Mouse (Mus musculus) naive thymus-derived CD4-positive, alpha-beta T cell, adult 2 months (primary cell): ENCODE measurements around the gene Mum1.

Experiments used
- DNase-seq: peaks from one replicate; pipeline ENCODE4 v3.0.0-alpha.2; 2011; ENCODE audit warnings: low read depth

Mum1 gene

GRCm38 (mm10) chr10:80226416-80227165, at the start of gene Mum1:
TSS of gene Mum1 (plus strand) at chr10:80226434.
- peak; percentile 98 for DNase-seq

- DNase-seq, result no peak
Measured at GRCm38 (mm10) chr10:80177441-80178279, 48.6 kb upstream of the Mum1 start.

- DNase-seq, result peak; percentile 34
Measured at GRCm38 (mm10) chr10:80179068-80180051, 46.9 kb upstream of the Mum1 start, which contains the start of gene Efna2. TSS of gene Efna2 (plus strand) at chr10:80179482.

- no peak for DNase-seq
Measured at GRCm38 (mm10) chr10:80180288-80180687, 45.9 kb upstream of the Mum1 start.

- DNase-seq, result no peak
Measured at GRCm38 (mm10) chr10:80180823-80181222, 45.4 kb upstream of the Mum1 start.

- DNase-seq, result no peak
Measured at GRCm38 (mm10) chr10:80182547-80182946, 43.7 kb upstream of the Mum1 start.

- no peak for DNase-seq
Measured at GRCm38 (mm10) chr10:80186649-80187048, 39.6 kb upstream of the Mum1 start.

GRCm38 (mm10) chr10:80187739-80188138, 38.5 kb upstream of the Mum1 start:
- DNase-seq, result no peak

- no peak for DNase-seq
Measured at GRCm38 (mm10) chr10:80188453-80189024, 37.7 kb upstream of the Mum1 start.

- DNase-seq, result no peak
Measured at GRCm38 (mm10) chr10:80189999-80190398, 36.2 kb upstream of the Mum1 start.

- DNase-seq, result peak; percentile 12
Measured at GRCm38 (mm10) chr10:80190491-80191051, 35.7 kb upstream of the Mum1 start.

GRCm38 (mm10) chr10:80193976-80194375, 32.3 kb upstream of the Mum1 start:
- no peak for DNase-seq

- no peak for DNase-seq
Measured at GRCm38 (mm10) chr10:80194441-80194840, 31.8 kb upstream of the Mum1 start.

GRCm38 (mm10) chr10:80196167-80196566, 30.1 kb upstream of the Mum1 start:
- DNase-seq, result no peak

GRCm38 (mm10) chr10:80196778-80197581, 29.3 kb upstream of the Mum1 start:
- DNase-seq, result no peak

- DNase-seq, result peak; percentile 90
Measured at GRCm38 (mm10) chr10:80199440-80200008, 26.7 kb upstream of the Mum1 start.

GRCm38 (mm10) chr10:80200485-80200884, 25.7 kb upstream of the Mum1 start:
- no peak for DNase-seq

- no peak for DNase-seq
Measured at GRCm38 (mm10) chr10:80204055-80204454, 22.2 kb upstream of the Mum1 start.

- no peak for DNase-seq
Measured at GRCm38 (mm10) chr10:80207201-80207600, 19.0 kb upstream of the Mum1 start.

- no peak for DNase-seq
Measured at GRCm38 (mm10) chr10:80207676-80208075, 18.6 kb upstream of the Mum1 start.
